Mouse (Mus musculus): ENCODE data around the gene C2cd5. TPM values are rescaled to one million over a fixed set of nuclear protein-coding genes. Genes with fewer than 3 reads are reported as not detected.

Gene C2cd5
- polyA plus RNA-seq, 1 experiment from 2014 or later: 23.7 TPM

DNA sequence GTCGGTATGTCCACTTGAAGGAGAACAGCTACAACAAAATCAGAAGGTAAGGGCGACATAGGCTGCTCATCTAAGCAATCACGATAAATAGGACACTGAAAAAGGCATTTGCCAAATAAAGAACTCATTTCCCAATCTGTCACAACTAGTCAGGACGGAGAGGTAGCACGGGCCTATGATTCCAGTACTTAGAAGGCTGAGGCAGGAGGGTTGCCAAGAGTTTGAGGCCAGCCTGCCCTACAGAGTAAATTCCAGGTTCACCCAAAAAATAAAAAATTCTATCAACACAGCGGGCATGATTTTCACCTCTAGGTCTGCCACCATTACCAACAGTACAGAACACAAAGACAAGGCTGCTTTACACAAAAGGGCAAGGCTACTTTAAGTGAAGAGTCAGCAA lies 8.9 kb downstream of the C2cd5 start:
- Histone ChIP-seq H3K36me3 (ENCODE audit: control insufficient read depth, insufficient read depth) (peaks cover 19% of the 10 kb centered on the region), H3K4me1 (ENCODE audit: control insufficient read depth, insufficient read depth, low read length) (no peaks in the 10 kb centered on the region), H3K27ac (ENCODE audit: low read length) (no peak overlapping the region), H3K9ac (ENCODE audit: low read length) (no peak overlapping the region), H3K9me3 (replicated peaks; ENCODE audit: control insufficient read depth, low read length) (no peaks in the 10 kb centered on the region), H3K27me3 (ENCODE audit: control insufficient read depth, insufficient read depth, low read length) (no peaks in the 10 kb centered on the region), H3K4me3 (ENCODE audit: low read length) (no peak overlapping the region), H3K4me2 (ENCODE audit: low read depth, low read length) (no peak overlapping the region)
- ATAC-seq (replicated peaks; ENCODE audit: extremely low read depth, insufficient read depth, low FRiP score): no peak
- WGBS: 92% methylated on average over 6 of the region's 6 CpGs

DNA sequence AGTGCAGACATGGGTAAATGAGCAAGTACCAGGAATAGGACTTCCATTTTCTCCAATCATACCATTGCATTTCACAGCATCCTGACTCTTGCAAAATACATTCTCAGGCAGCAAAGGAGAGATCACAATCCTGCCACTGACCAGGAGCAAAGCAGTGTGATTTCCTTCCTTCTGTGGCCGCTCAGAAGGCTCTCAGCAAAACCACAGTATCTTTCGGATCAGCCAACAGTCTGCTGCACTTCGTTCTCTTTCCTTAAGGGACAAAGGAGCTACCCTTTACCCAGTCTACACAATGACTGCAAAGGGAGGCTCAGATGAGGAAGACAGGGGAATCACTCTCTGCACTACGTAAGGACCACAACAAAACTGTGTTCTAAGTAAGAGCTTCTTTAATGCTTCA lies 12.6 kb downstream of the C2cd5 start:
- peaks cover 27% of the 10 kb centered on the region for H3K36me3 ChIP-seq (ENCODE audit: control insufficient read depth, insufficient read depth)
- H3K9me3 ChIP-seq (replicated peaks; ENCODE audit: control insufficient read depth, low read length): no peaks in the 10 kb centered on the region
- 95% methylated on average over 4 of the region's 4 CpGs for WGBS
- H3K4me1 ChIP-seq (ENCODE audit: control insufficient read depth, insufficient read depth, low read length): no peaks in the 10 kb centered on the region
- no peak for ATAC-seq (replicated peaks; ENCODE audit: extremely low read depth, insufficient read depth, low FRiP score)
- H3K27me3 ChIP-seq (ENCODE audit: control insufficient read depth, insufficient read depth, low read length): no peaks in the 10 kb centered on the region
- no peak overlapping the region for H3K9ac ChIP-seq (ENCODE audit: low read length)
- no peak overlapping the region for H3K4me3 ChIP-seq (ENCODE audit: low read length)
- no peak overlapping the region for H3K27ac ChIP-seq (ENCODE audit: low read length)
- H3K4me2 ChIP-seq (ENCODE audit: low read depth, low read length): no peak overlapping the region

DNA sequence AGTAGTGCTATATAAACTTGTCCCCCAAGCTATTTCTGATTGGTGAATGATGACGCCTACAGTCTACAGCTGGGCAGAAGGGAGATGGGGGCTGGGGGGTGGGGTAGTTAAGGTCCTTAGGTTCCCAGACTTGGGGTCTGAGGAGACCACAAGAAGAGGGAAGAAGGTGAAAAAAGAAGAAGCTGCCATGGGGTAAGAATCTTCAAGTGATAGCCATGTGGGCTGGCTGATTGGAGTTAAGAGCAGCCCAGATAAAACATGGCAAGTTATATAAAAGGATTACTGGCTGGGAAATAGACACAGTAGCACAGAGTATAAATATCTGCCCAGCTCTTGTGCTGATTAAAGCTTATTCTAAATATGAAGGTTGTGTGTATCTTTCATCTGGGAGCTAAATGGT lies 14.0 kb downstream of the C2cd5 start:
- H3K36me3 ChIP-seq (ENCODE audit: control insufficient read depth, insufficient read depth): peaks cover 24% of the 10 kb centered on the region
- no peaks in the 10 kb centered on the region for H3K4me1 ChIP-seq (ENCODE audit: control insufficient read depth, insufficient read depth, low read length)
- H3K9me3 ChIP-seq (replicated peaks; ENCODE audit: control insufficient read depth, low read length): no peaks in the 10 kb centered on the region
- no peak overlapping the region for H3K4me3 ChIP-seq (ENCODE audit: low read length)
- H3K27ac ChIP-seq (ENCODE audit: low read length): no peak overlapping the region
- whole genome bisulfite sequencing: 91% methylated on average over 1 of the region's 1 CpGs
- H3K4me2 ChIP-seq (ENCODE audit: low read depth, low read length): no peak overlapping the region
- no peak overlapping the region for H3K9ac ChIP-seq (ENCODE audit: low read length)
- ATAC-seq (replicated peaks; ENCODE audit: extremely low read depth, insufficient read depth, low FRiP score): no peak
- no peaks in the 10 kb centered on the region for H3K27me3 ChIP-seq (ENCODE audit: control insufficient read depth, insufficient read depth, low read length)

GRCm38 (mm10) chr6:143084314-143085025 lies 15.5 kb downstream of the C2cd5 start:
- Histone ChIP-seq H3K4me1 (ENCODE audit: control insufficient read depth, insufficient read depth, low read length) (no peaks in the 10 kb centered on the region), H3K36me3 (ENCODE audit: control insufficient read depth, insufficient read depth) (peaks cover 15% of the 10 kb centered on the region; the same call in 1 of the 2 replicates), H3K27ac (ENCODE audit: low read length) (no peak overlapping the region), H3K4me2 (ENCODE audit: low read depth, low read length) (no peak overlapping the region), H3K4me3 (ENCODE audit: low read length) (no peak overlapping the region), H3K9me3 (replicated peaks; ENCODE audit: control insufficient read depth, low read length) (no peaks in the 10 kb centered on the region), H3K27me3 (ENCODE audit: control insufficient read depth, insufficient read depth, low read length) (no peaks in the 10 kb centered on the region), H3K9ac (ENCODE audit: low read length) (no peak overlapping the region)
- ATAC-seq (replicated peaks; ENCODE audit: extremely low read depth, insufficient read depth, low FRiP score): no peak
- 97% methylated on average over 2 of the region's 2 CpGs for WGBS

DNA sequence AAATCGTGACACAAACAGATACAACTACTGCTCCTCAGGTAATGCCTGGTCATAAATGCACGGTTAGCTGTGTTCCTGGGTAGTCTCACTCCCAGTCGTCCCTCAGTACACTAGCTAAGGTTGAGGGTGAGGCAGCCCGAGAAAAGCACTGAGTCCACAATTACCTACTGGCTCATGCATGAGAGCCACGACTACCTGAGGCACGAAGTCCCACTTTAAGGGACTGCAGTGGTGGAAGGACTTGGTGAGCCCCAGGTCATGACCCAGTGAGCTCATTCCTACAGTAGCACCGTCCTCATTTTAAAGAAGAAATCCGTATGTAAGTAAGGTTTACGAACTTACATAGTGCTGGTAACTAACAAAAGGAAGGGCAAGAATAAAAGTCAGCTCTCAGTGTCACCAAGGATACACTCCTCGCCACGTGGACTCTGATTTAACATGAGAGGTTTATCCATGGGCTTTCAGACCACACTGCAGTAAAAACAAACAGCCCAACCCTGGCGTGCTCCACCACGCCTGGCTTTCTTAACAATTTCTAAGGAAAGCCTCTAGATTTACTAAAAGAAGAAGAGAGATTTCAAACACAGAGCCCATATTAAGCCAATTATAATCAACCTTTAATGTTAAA lies 18.3 kb downstream of the C2cd5 start:
- H3K36me3 ChIP-seq (ENCODE audit: control insufficient read depth, insufficient read depth): peaks cover 23% of the 10 kb centered on the region
- no peak overlapping the region for H3K27ac ChIP-seq (ENCODE audit: low read length)
- no peak for ATAC-seq (replicated peaks; ENCODE audit: extremely low read depth, insufficient read depth, low FRiP score)

DNA sequence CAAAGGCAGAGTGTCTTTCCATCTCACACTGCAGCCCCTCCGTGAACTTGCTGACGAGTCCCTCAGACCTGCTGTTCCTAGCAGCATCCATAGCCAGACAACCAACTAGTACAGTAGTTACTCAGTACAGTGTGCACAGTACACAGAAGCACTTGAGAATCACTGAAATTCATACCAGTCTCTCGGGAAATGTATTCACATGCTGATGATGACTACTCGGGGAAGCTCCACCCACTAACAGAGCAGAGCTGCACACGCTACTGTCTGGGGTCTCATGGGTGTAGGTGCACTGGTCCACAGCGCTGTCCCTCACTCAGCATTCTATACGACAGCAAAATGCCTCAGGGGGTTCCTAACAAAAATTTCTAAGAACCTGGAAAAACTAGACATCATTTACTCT lies 19.2 kb downstream of the C2cd5 start:
- Histone ChIP-seq H3K9ac (ENCODE audit: low read length) (no peak overlapping the region), H3K4me3 (ENCODE audit: low read length) (no peak overlapping the region), H3K4me1 (ENCODE audit: control insufficient read depth, insufficient read depth, low read length) (no peaks in the 10 kb centered on the region), H3K27me3 (ENCODE audit: control insufficient read depth, insufficient read depth, low read length) (no peaks in the 10 kb centered on the region), H3K4me2 (ENCODE audit: low read depth, low read length) (no peak overlapping the region), H3K27ac (ENCODE audit: low read length) (no peak overlapping the region), H3K9me3 (replicated peaks; ENCODE audit: control insufficient read depth, low read length) (no peaks in the 10 kb centered on the region), H3K36me3 (ENCODE audit: control insufficient read depth, insufficient read depth) (peaks cover 23% of the 10 kb centered on the region)
- ATAC-seq (replicated peaks; ENCODE audit: extremely low read depth, insufficient read depth, low FRiP score): no peak
- 82% methylated on average over 7 of the region's 7 CpGs for WGBS

More for the DNA sequence above, 18.3 kb downstream of the C2cd5 start:
- no peaks in the 10 kb centered on the region for H3K9me3 ChIP-seq (replicated peaks; ENCODE audit: control insufficient read depth, low read length)
- H3K9ac ChIP-seq (ENCODE audit: low read length): no peak overlapping the region
- no peak overlapping the region for H3K4me2 ChIP-seq (ENCODE audit: low read depth, low read length)
- 79% methylated on average over 13 of the region's 13 CpGs for WGBS
- H3K4me1 ChIP-seq (ENCODE audit: control insufficient read depth, insufficient read depth, low read length): no peaks in the 10 kb centered on the region
- no peaks in the 10 kb centered on the region for H3K27me3 ChIP-seq (ENCODE audit: control insufficient read depth, insufficient read depth, low read length)
- no peak overlapping the region for H3K4me3 ChIP-seq (ENCODE audit: low read length)

DNA sequence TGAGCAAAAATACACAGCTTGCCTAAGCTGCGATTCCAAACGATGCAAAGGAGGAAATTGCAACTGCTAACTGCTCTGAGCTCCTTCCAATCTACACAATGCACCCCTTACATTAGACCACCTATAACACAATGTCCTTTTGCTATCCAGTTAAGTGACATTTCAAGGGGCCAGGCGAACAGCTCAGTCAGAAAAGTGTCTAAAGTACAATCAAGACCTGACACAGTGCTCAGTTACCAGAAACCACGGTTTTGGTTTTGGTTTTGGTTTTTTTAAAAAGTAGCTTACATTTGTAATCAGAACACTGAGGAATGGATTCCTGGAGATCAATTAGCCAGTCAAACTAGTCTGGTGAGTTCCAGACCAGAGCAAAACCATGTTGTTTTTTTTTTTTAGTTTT lies 20.8 kb downstream of the C2cd5 start:
- Histone ChIP-seq H3K4me2 (ENCODE audit: low read depth, low read length) (no peak overlapping the region), H3K9ac (ENCODE audit: low read length) (no peak overlapping the region), H3K9me3 (replicated peaks; ENCODE audit: control insufficient read depth, low read length) (no peaks in the 10 kb centered on the region), H3K27me3 (ENCODE audit: control insufficient read depth, insufficient read depth, low read length) (no peaks in the 10 kb centered on the region), H3K4me3 (ENCODE audit: low read length) (no peak overlapping the region), H3K36me3 (ENCODE audit: control insufficient read depth, insufficient read depth) (peaks cover 24% of the 10 kb centered on the region), H3K27ac (ENCODE audit: low read length) (no peak overlapping the region), H3K4me1 (ENCODE audit: control insufficient read depth, insufficient read depth, low read length) (no peaks in the 10 kb centered on the region)
- ATAC-seq (replicated peaks; ENCODE audit: extremely low read depth, insufficient read depth, low FRiP score): no peak
- 66% methylated on average over 4 of the region's 4 CpGs for WGBS

DNA sequence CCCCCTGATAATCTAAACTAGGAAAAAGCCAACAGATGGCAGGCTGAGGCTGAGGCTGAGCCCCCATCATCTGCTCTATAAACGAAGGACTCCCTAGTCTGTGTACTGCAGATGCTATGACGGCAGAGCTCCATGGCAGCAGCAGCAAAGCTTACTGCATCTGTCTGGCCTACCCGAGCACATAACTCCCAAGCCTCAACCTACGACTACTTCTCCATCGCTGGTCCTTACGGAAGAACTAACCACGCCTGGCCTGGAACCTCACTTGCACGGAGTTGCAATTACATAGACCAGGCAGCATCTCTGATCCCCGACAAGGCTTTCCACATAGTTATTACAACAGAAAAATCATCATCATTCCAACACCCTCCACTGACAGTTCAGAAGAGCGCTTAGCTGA lies 23.5 kb downstream of the C2cd5 start:
- ATAC-seq (replicated peaks; ENCODE audit: extremely low read depth, insufficient read depth, low FRiP score): no peak
- H3K27me3 ChIP-seq (ENCODE audit: control insufficient read depth, insufficient read depth, low read length): no peaks in the 10 kb centered on the region
- H3K4me3 ChIP-seq (ENCODE audit: low read length): no peak overlapping the region
- H3K4me2 ChIP-seq (ENCODE audit: low read depth, low read length): no peak overlapping the region
- no peak overlapping the region for H3K27ac ChIP-seq (ENCODE audit: low read length)
- H3K4me1 ChIP-seq (ENCODE audit: control insufficient read depth, insufficient read depth, low read length): peaks cover 3% of the 10 kb centered on the region; the same call in 1 of the 2 replicates
- H3K36me3 ChIP-seq (ENCODE audit: control insufficient read depth, insufficient read depth): peaks cover 29% of the 10 kb centered on the region
- WGBS: 72% methylated on average over 10 of the region's 10 CpGs
- no peaks in the 10 kb centered on the region for H3K9me3 ChIP-seq (replicated peaks; ENCODE audit: control insufficient read depth, low read length)
- H3K9ac ChIP-seq (ENCODE audit: low read length): no peak overlapping the region

DNA sequence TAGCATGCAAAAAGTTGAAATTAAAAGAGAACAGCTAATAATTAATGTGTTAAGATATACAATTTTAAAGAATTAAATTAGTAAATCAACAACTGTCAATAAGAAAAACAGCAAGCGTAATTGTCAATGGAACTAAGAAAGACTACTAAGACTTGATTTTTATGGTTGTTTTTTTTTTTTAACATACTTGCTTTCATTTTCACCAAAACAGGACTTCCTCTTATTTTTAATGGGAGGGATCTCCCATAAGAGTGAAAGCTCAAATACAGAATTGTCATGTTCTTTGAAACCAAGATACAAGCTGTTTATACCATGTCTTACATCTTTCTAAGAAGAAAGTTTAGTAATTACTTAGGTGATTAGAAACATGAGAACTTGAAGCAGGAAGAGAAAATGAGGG lies 26.0 kb downstream of the C2cd5 start:
- no peak for ATAC-seq (replicated peaks; ENCODE audit: extremely low read depth, insufficient read depth, low FRiP score)
- H3K4me3 ChIP-seq (ENCODE audit: low read length): no peak overlapping the region
- WGBS: 92% methylated on average over 1 of the region's 1 CpGs
- peaks cover 28% of the 10 kb centered on the region for H3K36me3 ChIP-seq (ENCODE audit: control insufficient read depth, insufficient read depth)
- no peaks in the 10 kb centered on the region for H3K27me3 ChIP-seq (ENCODE audit: control insufficient read depth, insufficient read depth, low read length)
- no peak overlapping the region for H3K27ac ChIP-seq (ENCODE audit: low read length)
- no peak overlapping the region for H3K9ac ChIP-seq (ENCODE audit: low read length)
- no peak overlapping the region for H3K4me2 ChIP-seq (ENCODE audit: low read depth, low read length)
- no peaks in the 10 kb centered on the region for H3K9me3 ChIP-seq (replicated peaks; ENCODE audit: control insufficient read depth, low read length)
- peaks cover 3% of the 10 kb centered on the region; the same call in 1 of the 2 replicates for H3K4me1 ChIP-seq (ENCODE audit: control insufficient read depth, insufficient read depth, low read length)
